Mouse (Mus musculus) bone marrow, adult 2 months (tissue): ENCODE results near the gene Fam172a. TPM values are rescaled to one million over a fixed set of nuclear protein-coding genes. Genes with fewer than 3 reads are reported as not detected.

ENCODE experiments used
- H3K27ac ChIP-seq: fragments of 200-500 bp; 2 replicates; pipeline ENCODE4 v1.5.1; 2012; ENCODE audit warnings: low read depth, mild to moderate bottlenecking, control low read depth, inconsistent platforms, low read length; ENCODE audit not compliant: control insufficient read depth, poor library complexity, insufficient read depth
- H3K4me1 ChIP-seq: fragments of 200-500 bp; 2 replicates; pipeline ENCODE4 v1.6.1; 2011; ENCODE audit warnings: low read length; ENCODE audit not compliant: control insufficient read depth, insufficient read depth
- H3K4me3 ChIP-seq: fragments of 200-500 bp; replicated peaks from 2 replicates; pipeline ENCODE3; 2011; ENCODE audit warnings: mild to moderate bottlenecking, low read depth, low read length, control low read depth; ENCODE audit not compliant: control insufficient read depth
- CTCF ChIP-seq: fragments of 200-500 bp; IDR thresholded peaks from 2 replicates; pipeline ENCODE4 v1.5.1; 2011; ENCODE audit warnings: low read length, control low read depth; ENCODE audit not compliant: control insufficient read depth, insufficient read depth
- POLR2A ChIP-seq: fragments of 200-500 bp; IDR thresholded peaks from 2 replicates; pipeline ENCODE4 v1.6.1; 2011; ENCODE audit warnings: low read depth, mild to moderate bottlenecking, control low read depth, low read length, borderline replicate concordance; ENCODE audit not compliant: control insufficient read depth
- WGBS: fragments of 180-500 bp; shearing (Covaris S2); methylation state at CpG from one replicate; pipeline ENCODE4 v1.1.7; 2018; 5-methylcytosine and 5-hydroxymethylcytosine counted together
- polyA plus RNA-seq: library from polyadenylated mRNA; stranded (reverse); fragments of >200 nt; gene quantifications from 2 replicates; pipeline ENCODE4 v1.2.4, GENCODE M21; 2011; ENCODE audit warnings: low replicate concordance; ENCODE audit not compliant: missing spikeins, insufficient read depth, insufficient read length

Gene Fam172a
- polyA plus RNA-seq, 1 experiment, result 13.5 TPM

DNA sequence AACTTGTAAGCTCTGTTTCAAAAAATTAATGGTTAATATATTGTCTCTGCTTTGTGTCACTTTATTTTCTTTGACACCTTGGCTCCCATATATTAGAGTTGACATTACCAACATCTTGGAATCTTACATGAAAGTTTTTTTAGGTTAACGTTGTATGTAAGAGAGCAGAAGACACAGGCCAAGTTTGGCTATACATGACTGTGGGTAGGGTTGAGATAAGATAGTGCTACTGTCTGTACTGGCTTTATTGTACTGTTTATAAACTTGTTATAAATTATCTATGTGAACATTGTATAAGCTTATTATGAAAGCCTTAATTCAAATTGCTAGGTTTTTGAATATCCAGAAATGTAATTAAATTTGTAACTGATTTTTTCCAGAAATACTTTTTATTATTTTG lies 197.9 kb downstream of the Fam172a start:
- 69% methylated on average over 1 of the region's 1 CpGs for WGBS
- Histone ChIP-seq H3K4me1 (no peaks in the 10 kb centered on the region), H3K4me3 (no peak overlapping the region), H3K27ac (no peak overlapping the region)
- no peak for TF ChIP-seq CTCF
- no peak for TF ChIP-seq POLR2A

DNA sequence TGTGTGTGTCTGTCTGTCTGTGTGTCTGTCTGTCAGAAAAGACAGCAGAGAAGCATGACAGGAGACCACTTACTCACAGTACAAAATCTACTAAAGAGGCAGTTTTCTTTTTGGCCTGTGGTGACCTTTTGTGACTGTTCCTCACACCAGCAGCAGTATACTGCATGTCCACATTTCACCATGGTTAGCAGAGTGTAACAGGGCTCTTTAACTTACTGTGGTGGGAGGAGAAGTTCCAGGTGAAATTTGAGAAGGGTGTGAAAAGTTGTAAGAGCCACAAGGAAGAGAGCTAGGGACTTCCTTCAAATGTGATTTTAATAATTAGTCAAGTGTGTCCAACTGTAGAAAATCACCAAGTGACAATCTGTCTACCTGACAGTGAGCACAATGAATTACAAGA lies 199.0 kb downstream of the Fam172a start:
- no peak overlapping the region for H3K4me3 ChIP-seq
- no peak overlapping the region for H3K27ac ChIP-seq
- no peak for TF ChIP-seq POLR2A
- TF ChIP-seq CTCF, result no peak
- H3K4me1 ChIP-seq, result no peaks in the 10 kb centered on the region

DNA sequence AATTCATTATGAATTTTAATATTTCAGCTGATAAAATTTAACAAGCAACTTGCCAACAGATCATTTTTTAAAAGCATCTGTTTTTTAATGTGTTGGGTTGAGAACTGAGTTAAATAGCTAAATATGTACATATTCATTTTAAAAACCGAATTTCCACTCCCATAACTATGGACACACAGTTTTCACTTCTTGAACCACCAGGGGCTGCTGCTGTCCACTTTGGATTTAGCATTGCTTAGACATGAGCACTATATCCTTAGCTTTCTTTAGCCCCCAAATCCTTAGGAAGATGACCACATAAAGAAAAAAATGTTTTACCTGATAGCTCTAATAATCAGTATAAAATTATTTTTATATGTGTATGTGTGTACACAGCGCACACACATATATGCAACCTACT lies 207.4 kb downstream of the Fam172a start:
- TF ChIP-seq POLR2A (no peak), CTCF (no peak)
- no peaks in the 10 kb centered on the region for H3K4me1 ChIP-seq
- no peak overlapping the region for H3K4me3 ChIP-seq
- WGBS, result 75% methylated on average over 2 of the region's 2 CpGs
- H3K27ac ChIP-seq, result no peak overlapping the region

GRCm38 (mm10) chr13:77922834-77923233 lies 221.0 kb downstream of the Fam172a start:
- WGBS, result 75% methylated on average over 2 of the region's 2 CpGs

DNA sequence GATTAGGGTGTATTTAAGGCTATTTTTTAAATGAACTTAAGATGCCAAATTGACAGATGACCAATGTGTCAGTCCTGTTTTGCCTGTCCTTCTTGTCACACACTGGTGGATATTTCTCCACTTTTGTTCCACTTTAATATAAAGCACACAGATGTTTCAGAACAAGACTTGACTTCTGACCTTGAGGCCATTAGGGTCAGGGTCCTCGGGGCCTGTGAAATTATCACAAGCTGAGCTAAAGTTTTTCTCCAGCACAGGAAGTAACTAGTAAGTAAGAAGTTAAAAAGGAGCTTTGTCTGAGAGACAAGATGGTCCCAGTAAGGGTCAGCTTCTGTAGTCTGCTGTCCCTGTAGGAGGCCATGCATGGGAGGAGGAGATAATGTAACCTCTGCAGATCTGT lies 255.8 kb downstream of the Fam172a start:
- no peak overlapping the region for H3K27ac ChIP-seq
- no peak overlapping the region for H3K4me3 ChIP-seq
- WGBS, result 86% methylated on average over 1 of the region's 1 CpGs
- no peaks in the 10 kb centered on the region for H3K4me1 ChIP-seq
- TF ChIP-seq CTCF (no peak), POLR2A (no peak)

More at GRCm38 (mm10) chr13:77922834-77923233, 221.0 kb downstream of the Fam172a start:
- Histone ChIP-seq H3K4me1 (no peaks in the 10 kb centered on the region), H3K4me3 (no peak overlapping the region), H3K27ac (no peak overlapping the region)
- TF ChIP-seq CTCF, result no peak

DNA sequence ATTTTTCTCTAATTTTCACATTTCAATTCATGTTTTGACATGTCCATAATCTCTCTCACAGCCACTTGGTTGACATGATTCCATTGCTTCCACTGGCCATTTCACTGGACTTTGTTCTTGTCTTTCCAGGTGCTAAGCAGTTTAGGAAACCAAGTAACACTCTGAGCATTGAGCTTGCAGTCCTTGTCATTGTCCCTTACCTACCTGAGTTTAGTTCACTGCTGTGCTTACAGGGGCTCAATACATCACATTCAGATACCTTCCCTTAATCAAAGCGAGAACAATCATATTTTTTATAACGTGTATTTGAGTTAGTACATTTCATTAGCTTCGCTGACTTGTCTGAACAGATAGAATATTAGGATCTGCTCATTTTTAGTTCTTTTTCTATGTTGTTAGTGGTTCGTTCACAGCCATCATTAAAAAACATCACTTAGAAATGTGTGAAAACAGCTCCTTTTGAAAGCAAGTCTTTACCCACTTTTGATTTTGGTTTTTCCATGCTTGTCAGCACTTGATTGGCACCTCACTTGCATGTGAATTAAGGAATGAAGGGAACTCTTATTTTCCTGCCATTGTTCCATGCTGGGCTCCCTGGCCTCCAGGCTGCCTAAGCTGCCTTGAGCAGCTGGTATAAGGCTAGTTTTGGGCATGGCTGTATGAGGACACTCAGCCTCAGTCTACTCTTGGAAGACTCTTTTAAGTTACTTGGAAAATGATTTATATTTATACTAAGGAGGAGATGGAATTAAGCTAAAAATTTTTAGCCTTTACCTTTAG lies 257.9 kb downstream of the Fam172a start:
- TF ChIP-seq POLR2A (no peak), CTCF (no peak)
- no peak overlapping the region for H3K27ac ChIP-seq
- 86% methylated on average over 4 of the region's 4 CpGs for WGBS
- H3K4me3 ChIP-seq, result no peak overlapping the region
- H3K4me1 ChIP-seq, result no peaks in the 10 kb centered on the region

DNA sequence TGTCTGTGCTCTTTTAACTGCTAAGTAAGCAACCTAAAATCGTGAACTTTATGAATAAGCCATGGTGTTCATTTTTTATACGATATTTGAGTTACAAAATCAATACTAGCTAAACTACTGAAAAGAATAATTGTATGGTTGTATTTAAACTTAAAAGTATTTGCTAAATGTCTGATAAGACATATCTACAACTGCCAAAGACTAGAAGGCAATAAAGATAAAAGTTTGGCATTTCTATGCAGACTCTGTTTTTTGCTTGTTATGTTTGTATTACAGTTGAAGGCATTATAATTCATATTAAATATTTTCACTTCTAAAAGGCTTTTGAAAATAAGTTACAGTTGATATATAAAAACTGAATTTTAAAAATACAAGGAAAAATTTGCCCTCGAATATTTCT lies 274.4 kb downstream of the Fam172a start:
- no peak for TF ChIP-seq POLR2A
- TF ChIP-seq CTCF, result no peak
- Histone ChIP-seq H3K4me3 (no peak overlapping the region), H3K27ac (no peak overlapping the region), H3K4me1 (no peaks in the 10 kb centered on the region)
- 66% methylated on average over 3 of the region's 3 CpGs for WGBS

DNA sequence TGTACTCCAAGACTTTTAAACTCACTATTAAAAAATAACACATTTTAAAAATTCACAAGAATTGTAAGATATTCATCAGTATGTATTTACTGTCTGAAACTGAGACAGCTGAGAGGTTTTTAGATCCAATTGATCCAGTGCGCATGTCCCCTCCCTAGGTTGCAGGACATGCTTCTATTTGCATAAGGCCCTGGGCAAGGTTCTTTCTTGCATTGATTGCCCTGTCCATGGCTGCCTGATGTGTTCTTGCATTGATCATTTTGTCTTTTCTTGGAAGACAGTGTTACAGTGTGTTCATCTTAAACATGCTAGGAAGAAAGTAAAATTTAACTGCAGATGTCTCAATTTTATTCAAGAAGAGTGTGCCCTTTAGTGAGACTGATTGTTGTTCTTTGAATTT lies 275.3 kb downstream of the Fam172a start:
- Histone ChIP-seq H3K4me3 (no peak overlapping the region), H3K27ac (no peak overlapping the region), H3K4me1 (no peaks in the 10 kb centered on the region)
- 89% methylated on average over 1 of the region's 1 CpGs for WGBS
- TF ChIP-seq POLR2A (no peak), CTCF (no peak)
